Mouse (Mus musculus) megakaryocyte, embryonic 14.5 days (primary cell): Measurements from ENCODE around the gene Toe1. TPM values are rescaled to one million over a fixed set of nuclear protein-coding genes. Genes with fewer than 3 reads are reported as not detected.

ENCODE experiments used
- H3K27me3 ChIP-seq: replicated peaks from 2 replicates; pipeline ENCODE3; 2012; ENCODE audit warnings: inconsistent platforms
- H3K36me3 ChIP-seq: replicated peaks from 2 replicates; pipeline ENCODE3; 2012; ENCODE audit warnings: low read length, inconsistent platforms, mixed read lengths
- H3K4me1 ChIP-seq: 2 replicates; pipeline ENCODE4 v1.6.1; 2012; ENCODE audit warnings: inconsistent platforms
- H3K4me3 ChIP-seq: replicated peaks from 2 replicates; pipeline ENCODE3; 2012; ENCODE audit warnings: moderate library complexity, mild to moderate bottlenecking, inconsistent platforms
- H3K9me3 ChIP-seq: 2 replicates; pipeline ENCODE4 v1.6.1; 2012; ENCODE audit warnings: inconsistent platforms
- FLI1 ChIP-seq: IDR thresholded peaks from 2 replicates; pipeline ENCODE4 v1.6.1; 2012; ENCODE audit warnings: low read length, inconsistent platforms, mixed read lengths
- GATA1 ChIP-seq: IDR thresholded peaks from 3 replicates; pipeline ENCODE4 v1.6.1; 2012; ENCODE audit warnings: mixed read lengths, low read length, inconsistent platforms, borderline replicate concordance
- polyA plus RNA-seq: library from polyadenylated mRNA; stranded (reverse); fragments of >175 nt; gene quantifications from 2 replicates; pipeline ENCODE4 v1.2.3, GENCODE M21; 2012; ENCODE audit warnings: low replicate concordance; ENCODE audit not compliant: insufficient read depth

Gene Toe1
- polyA plus RNA-seq, 1 experiment, result 1.3 TPM

DNA sequence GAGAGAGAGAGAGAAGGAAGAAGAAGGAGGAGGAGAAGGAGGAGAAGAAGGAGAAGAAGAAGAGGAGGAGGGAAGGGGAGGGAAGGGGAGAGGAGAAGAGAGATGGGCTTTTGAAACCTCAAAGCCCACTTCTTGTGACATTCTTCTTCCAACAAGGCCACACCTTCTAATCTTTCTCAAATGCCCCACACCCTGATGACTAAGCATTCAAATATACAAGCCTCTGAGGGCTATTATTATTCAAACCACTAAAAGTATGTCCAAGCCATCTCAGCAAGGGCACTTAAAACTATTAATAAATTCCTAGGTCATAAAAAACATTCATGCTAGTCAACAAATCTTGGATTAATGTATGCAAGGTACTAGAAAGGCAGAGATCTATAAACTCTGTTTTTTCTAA is 38.4 kb downstream of the Toe1 start:
- TF ChIP-seq GATA1 (no peak), FLI1 (no peak)
- Histone ChIP-seq H3K4me3 (no peak overlapping the region), H3K9me3 (no peaks in the 10 kb centered on the region), H3K4me1 (peaks cover 8% of the 10 kb centered on the region), H3K36me3 (no peaks in the 10 kb centered on the region), H3K27me3 (no peaks in the 10 kb centered on the region)

DNA sequence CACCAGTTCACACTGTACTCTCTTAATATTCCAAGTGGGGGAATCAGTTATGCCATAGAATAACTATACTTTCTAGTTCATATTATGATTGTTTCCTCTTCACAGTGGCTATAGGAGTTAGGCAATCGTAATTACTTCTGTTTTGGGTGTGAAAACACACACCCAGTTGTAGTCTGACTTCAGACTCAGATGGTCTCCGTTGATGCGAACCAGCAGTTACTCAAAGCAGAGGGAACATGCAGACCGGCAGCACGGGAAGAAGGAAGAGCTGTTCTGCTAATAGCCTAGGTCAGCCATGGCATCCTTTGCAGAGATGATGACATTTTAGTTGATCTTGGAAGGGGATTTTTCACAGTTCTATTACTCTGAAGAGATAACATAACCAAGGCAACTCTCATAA is 38.9 kb downstream of the Toe1 start:
- H3K36me3 ChIP-seq, result no peaks in the 10 kb centered on the region
- H3K27me3 ChIP-seq, result no peaks in the 10 kb centered on the region
- peaks cover 8% of the 10 kb centered on the region for H3K4me1 ChIP-seq
- TF ChIP-seq GATA1, result no peak
- TF ChIP-seq FLI1, result no peak
- no peak overlapping the region for H3K4me3 ChIP-seq
- H3K9me3 ChIP-seq, result no peaks in the 10 kb centered on the region

DNA sequence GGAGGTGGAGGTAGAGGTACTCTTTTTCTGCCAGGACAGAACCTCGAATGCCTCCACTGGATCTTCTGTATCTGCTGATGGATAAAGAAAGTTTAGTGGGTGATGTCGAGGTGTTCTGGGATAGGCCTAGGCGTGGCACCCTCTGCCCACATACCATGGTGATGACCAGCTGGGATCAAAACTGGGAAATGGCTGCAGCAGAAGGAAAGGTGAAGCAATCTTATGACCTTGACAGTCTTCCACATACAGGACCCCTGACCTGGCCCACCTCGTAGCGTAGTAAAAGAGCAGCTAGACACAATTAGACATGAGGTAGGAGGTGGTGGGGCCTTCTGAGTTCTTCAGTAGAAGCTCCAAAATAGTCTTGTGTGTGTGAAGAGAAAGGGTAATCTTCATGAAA is 43.4 kb downstream of the Toe1 start:
- no peaks in the 10 kb centered on the region for H3K36me3 ChIP-seq
- no peaks in the 10 kb centered on the region for H3K27me3 ChIP-seq
- TF ChIP-seq GATA1, result no peak
- no peak for TF ChIP-seq FLI1
- H3K4me1 ChIP-seq, result peaks cover 6% of the 10 kb centered on the region
- H3K4me3 ChIP-seq, result no peak overlapping the region
- no peaks in the 10 kb centered on the region for H3K9me3 ChIP-seq

DNA sequence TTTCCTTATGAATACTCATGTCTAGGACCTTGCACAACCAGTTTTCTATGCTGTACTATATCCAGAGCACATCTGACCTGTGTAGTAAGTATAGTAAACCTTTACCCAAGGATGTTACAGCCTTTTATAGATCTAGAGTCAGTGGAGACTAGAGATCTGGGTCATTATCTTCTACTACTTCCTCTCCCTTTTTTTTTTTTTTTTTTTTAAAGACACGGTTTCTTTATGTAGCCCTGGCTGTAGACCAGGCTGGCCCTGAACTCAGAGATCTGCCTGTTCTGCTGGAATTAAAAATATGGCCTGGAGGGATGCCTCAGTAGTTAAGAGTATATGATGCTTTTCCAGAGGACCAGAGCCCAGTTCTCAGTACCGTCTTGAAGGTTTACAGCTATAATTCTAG is 45.5 kb downstream of the Toe1 start:
- Histone ChIP-seq H3K4me3 (no peak overlapping the region), H3K27me3 (no peaks in the 10 kb centered on the region), H3K4me1 (peaks cover 2% of the 10 kb centered on the region; the same call in 1 of the 2 replicates), H3K36me3 (no peaks in the 10 kb centered on the region), H3K9me3 (no peaks in the 10 kb centered on the region)
- TF ChIP-seq GATA1 (no peak), FLI1 (no peak)

DNA sequence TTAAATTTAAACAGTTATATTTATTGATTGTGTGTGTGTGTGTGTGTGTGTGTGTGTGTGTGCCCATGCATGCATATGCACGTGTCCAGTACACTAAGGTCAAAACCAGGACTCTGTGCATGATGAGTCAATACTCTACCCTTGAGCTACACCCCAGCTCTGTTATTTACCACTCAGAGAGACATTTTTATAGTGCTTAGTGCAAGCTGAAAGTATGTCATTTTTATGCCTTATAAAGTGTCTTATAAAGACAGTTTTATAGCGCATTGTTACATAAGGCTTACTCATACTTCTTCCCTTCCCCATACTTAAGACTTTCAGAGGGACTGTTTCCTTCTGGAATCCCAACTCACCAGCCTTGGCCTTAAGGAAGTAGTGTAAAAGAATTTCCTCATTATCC is 57.7 kb downstream of the Toe1 start:
- H3K4me1 ChIP-seq, result no peaks in the 10 kb centered on the region
- no peak overlapping the region for H3K4me3 ChIP-seq
- H3K36me3 ChIP-seq, result no peaks in the 10 kb centered on the region
- no peaks in the 10 kb centered on the region for H3K9me3 ChIP-seq
- TF ChIP-seq GATA1 (no peak), FLI1 (no peak)
- H3K27me3 ChIP-seq, result no peaks in the 10 kb centered on the region

Other genes with a start within 250 kb of the Toe1 start
- gene Gpbp1l1, start 250.0 kb downstream of the Toe1 start, polyA plus RNA-seq, result 3.6 and 4.9 TPM in 2 replicates
- gene Ccdc17, start 211.0 kb downstream of the Toe1 start, polyA plus RNA-seq, result 0.31 and 2.6 TPM in 2 replicates
- 2.1 and 5.4 TPM in 2 replicates for gene Nasp, start 179.7 kb downstream of the Toe1 start, polyA plus RNA-seq
- gene Akr1a1, start 156.0 kb downstream of the Toe1 start, polyA plus RNA-seq, result 135 and 303 TPM in 2 replicates
- gene Prdx1, start 122.1 kb downstream of the Toe1 start, polyA plus RNA-seq, result 13.8 TPM in 1 of 2 replicates, not detected in the other
- 0.18 TPM in 1 of 2 replicates, not detected in the other for gene Mmachc, start 99.2 kb downstream of the Toe1 start, polyA plus RNA-seq
- 1.9 TPM in 1 of 2 replicates, not detected in the other for gene Ccdc163, start 99.1 kb downstream of the Toe1 start, polyA plus RNA-seq
- gene Tesk2, start 86.7 kb downstream of the Toe1 start, polyA plus RNA-seq, result 0.66 and 1.1 TPM in 2 replicates
- gene Mutyh, start 83 bp upstream of the Toe1 start, polyA plus RNA-seq, result 1.6 and 4.5 TPM in 2 replicates
- 0.54 and 0.94 TPM in 2 replicates for gene Hpdl, start 14.1 kb upstream of the Toe1 start, polyA plus RNA-seq
- 0.29 and 0.63 TPM in 2 replicates for gene Zswim5, start 69.7 kb upstream of the Toe1 start, polyA plus RNA-seq
- gene Urod, start 186.8 kb upstream of the Toe1 start, polyA plus RNA-seq, result 18.0 and 36.2 TPM in 2 replicates
- gene Hectd3, start 187.7 kb upstream of the Toe1 start, polyA plus RNA-seq, result 7.5 and 16.5 TPM in 2 replicates
- gene Eif2b3, start 211.8 kb upstream of the Toe1 start, polyA plus RNA-seq, result 5.3 TPM in 1 of 2 replicates, not detected in the other